Mouse (Mus musculus): ENCODE data around the gene Themis2. TPM values are rescaled to one million over a fixed set of nuclear protein-coding genes. Genes with fewer than 3 reads are reported as not detected.
A peak's percentile ranks its signal among the peaks of the same experiment; 100 is the strongest.
"Not testable (repeated sequence)": the region's sequence is repeated elsewhere in the genome, so short reads cannot be mapped to it uniquely, and the experiment has no call there.

The Themis2 gene
- polyA plus RNA-seq, 1 experiment from 2014 or later = 0.97 TPM

DNA sequence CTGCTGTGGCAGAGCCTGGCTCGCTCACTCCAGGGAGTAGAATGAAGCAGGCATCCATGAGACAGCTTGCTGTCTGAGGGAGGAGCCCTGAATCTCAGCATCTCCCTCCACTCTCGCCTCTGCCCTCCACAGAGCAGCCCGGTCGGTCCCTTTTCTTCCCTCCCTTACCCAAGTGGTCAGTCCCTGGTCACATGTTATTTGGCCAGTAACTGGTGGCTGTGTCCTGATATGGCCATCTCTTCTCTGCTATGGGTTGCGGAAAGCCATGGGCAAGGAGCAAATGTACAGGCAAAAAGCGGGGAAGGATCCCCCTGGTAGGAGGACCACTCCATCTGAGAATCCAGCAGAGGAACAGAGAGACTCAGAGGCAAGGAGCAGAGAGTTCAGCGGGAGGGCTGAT, 1.0 kb downstream of the Themis2 start:
- H3K9ac ChIP-seq = no peak overlapping the region
- H3K4me2 ChIP-seq (replicated peaks) = no peak overlapping the region
- no peak for ATAC-seq (ENCODE audit: low FRiP score, low read depth)
- H3K36me3 ChIP-seq = no peaks in the 10 kb centered on the region
- H3K4me1 ChIP-seq = no peaks in the 10 kb centered on the region
- 61% methylated on average over 7 of the region's 7 CpGs for WGBS
- H3K27me3 ChIP-seq = peaks cover 38% of the 10 kb centered on the region
- H3K9me3 ChIP-seq = no peaks in the 10 kb centered on the region
- no peak overlapping the region for H3K27ac ChIP-seq
- peak overlapping the region; percentile 40; the same call in 1 of the 2 replicates for H3K4me3 ChIP-seq

DNA sequence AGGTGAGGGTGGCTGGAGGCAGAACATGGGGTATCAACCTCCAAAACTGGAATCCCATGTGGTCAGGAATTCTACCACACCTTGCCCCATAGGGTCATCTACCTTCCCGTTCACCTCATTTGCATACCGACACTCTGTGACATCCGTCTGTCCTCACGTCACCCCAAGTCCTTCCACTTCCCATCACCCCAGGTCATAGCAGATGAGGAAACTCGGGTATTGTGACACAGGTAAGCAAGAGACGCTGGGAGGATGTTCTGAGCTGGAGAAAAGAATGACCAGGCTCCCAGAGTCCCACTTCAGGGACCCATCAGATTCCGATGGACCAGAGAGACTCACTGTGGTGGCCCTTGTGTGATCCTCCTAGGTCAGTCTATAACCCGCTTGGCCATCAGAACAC, 1.4 kb downstream of the Themis2 start:
- H3K4me2 ChIP-seq (replicated peaks) = no peak overlapping the region
- H3K9ac ChIP-seq = no peak overlapping the region
- no peaks in the 10 kb centered on the region for H3K4me1 ChIP-seq
- H3K9me3 ChIP-seq = no peaks in the 10 kb centered on the region
- no peak overlapping the region for H3K4me3 ChIP-seq
- no peaks in the 10 kb centered on the region for H3K36me3 ChIP-seq
- H3K27me3 ChIP-seq = peaks cover 38% of the 10 kb centered on the region
- no peak overlapping the region for H3K27ac ChIP-seq
- ATAC-seq (ENCODE audit: low FRiP score, low read depth) = no peak
- WGBS = 71% methylated on average over 8 of the region's 8 CpGs

DNA sequence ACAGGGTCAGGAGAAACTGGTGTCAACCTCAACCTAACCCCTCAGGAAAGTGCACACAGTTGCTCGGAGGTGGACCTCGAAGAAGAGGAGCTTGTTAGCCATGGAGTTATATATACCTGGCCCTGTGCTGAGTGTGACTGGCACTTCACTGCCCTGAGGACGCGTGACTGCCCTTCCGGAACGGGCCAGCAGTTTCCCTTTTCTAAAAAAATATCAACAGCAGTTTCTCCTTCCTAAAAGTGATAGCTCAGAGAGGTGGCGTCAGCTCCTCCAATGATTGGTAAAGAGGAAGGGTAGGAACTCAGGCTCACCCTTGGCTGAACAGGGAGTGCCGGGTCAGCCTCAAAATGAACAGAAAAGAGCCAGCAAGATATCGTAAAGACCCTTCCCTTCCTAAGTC, 2.2 kb downstream of the Themis2 start:
- no peak for ATAC-seq (ENCODE audit: low FRiP score, low read depth)
- Histone ChIP-seq H3K4me2 (replicated peaks) (no peak overlapping the region), H3K27me3 (peaks cover 38% of the 10 kb centered on the region), H3K9me3 (no peaks in the 10 kb centered on the region), H3K9ac (no peak overlapping the region), H3K27ac (no peak overlapping the region), H3K4me3 (no peak overlapping the region), H3K4me1 (no peaks in the 10 kb centered on the region), H3K36me3 (no peaks in the 10 kb centered on the region)
- WGBS = 75% methylated on average over 9 of the region's 9 CpGs

- not testable (repeated sequence) for H3K4me1 ChIP-seq; H3K4me3 ChIP-seq; H3K9me3 ChIP-seq; ATAC-seq (ENCODE audit: low FRiP score, low read depth); H3K36me3 ChIP-seq; H3K27ac ChIP-seq; H3K4me2 ChIP-seq (replicated peaks); H3K9ac ChIP-seq
- WGBS = 92% methylated on average over 8 of the region's 9 CpGs
- H3K27me3 ChIP-seq = peaks cover 38% of the 10 kb centered on the region
These were observed 2.7 kb downstream of the Themis2 start for GRCm38 (mm10) chr4:132793322-132794004.

DNA sequence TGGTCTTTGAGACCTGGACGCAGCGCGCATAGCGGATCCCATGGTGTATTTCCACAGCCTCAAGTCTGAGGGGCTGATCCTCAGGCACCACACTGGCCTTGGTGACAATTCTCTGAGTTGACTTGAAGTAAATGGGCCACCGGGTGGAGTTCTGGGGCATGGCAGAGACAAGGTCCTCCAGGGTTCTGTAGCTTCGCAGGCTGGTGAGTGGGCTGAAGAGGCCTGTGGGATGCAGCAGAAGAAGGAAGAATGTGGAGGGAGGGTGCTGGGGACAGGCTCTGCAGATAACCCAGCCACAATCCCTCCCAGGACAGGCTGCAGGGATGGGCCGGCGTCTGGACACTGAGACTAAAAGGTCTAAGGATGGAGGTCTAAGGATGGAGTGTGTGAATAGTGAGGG, 6.5 kb downstream of the Themis2 start:
- Histone ChIP-seq H3K27ac (no peak overlapping the region), H3K9me3 (no peaks in the 10 kb centered on the region), H3K4me1 (no peaks in the 10 kb centered on the region), H3K36me3 (no peaks in the 10 kb centered on the region), H3K9ac (no peak overlapping the region), H3K4me3 (no peak overlapping the region), H3K27me3 (peaks cover 10% of the 10 kb centered on the region), H3K4me2 (replicated peaks) (no peak overlapping the region)
- WGBS = 88% methylated on average over 8 of the region's 8 CpGs
- ATAC-seq (ENCODE audit: low FRiP score, low read depth) = no peak

- H3K27me3 ChIP-seq = no peaks in the 10 kb centered on the region
- no peak overlapping the region for H3K4me3 ChIP-seq
- H3K4me1 ChIP-seq = no peaks in the 10 kb centered on the region
- 89% methylated on average over 13 of the region's 13 CpGs for WGBS
- no peak overlapping the region for H3K4me2 ChIP-seq (replicated peaks)
- ATAC-seq (ENCODE audit: low FRiP score, low read depth) = no peak
- no peak overlapping the region for H3K9ac ChIP-seq
- no peak overlapping the region for H3K27ac ChIP-seq
- no peaks in the 10 kb centered on the region; the same call in 1 of the 2 replicates for H3K36me3 ChIP-seq
- no peaks in the 10 kb centered on the region for H3K9me3 ChIP-seq
These were observed 11.0 kb downstream of the Themis2 start for GRCm38 (mm10) chr4:132785228-132785627.

DNA sequence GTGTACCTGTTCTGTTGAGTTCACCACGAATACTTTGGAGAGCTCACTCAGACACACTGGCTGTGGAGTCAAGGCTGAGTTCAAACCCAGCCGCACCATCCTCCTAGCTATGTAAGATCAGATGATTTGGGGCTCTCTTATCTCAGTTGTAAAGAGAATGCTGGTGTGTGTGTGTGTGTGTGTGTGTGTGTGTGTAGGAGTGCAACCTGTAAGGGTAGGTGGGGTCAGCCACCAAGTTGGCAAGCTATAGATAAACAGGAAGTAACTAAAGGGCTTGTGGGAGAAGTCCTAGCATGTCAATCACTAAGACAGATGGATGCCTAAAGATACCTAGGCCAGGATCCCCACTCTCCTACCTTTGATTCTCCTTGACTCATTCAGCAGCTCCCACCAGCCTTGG, 12.5 kb downstream of the Themis2 start:
- no peak for ATAC-seq (ENCODE audit: low FRiP score, low read depth)
- Histone ChIP-seq H3K4me1 (no peaks in the 10 kb centered on the region), H3K9ac (no peak overlapping the region), H3K4me2 (replicated peaks) (no peak overlapping the region), H3K27me3 (no peaks in the 10 kb centered on the region), H3K4me3 (no peak overlapping the region), H3K9me3 (no peaks in the 10 kb centered on the region), H3K36me3 (peaks cover 10% of the 10 kb centered on the region), H3K27ac (no peak overlapping the region)
- 80% methylated on average over 2 of the region's 2 CpGs for WGBS

DNA sequence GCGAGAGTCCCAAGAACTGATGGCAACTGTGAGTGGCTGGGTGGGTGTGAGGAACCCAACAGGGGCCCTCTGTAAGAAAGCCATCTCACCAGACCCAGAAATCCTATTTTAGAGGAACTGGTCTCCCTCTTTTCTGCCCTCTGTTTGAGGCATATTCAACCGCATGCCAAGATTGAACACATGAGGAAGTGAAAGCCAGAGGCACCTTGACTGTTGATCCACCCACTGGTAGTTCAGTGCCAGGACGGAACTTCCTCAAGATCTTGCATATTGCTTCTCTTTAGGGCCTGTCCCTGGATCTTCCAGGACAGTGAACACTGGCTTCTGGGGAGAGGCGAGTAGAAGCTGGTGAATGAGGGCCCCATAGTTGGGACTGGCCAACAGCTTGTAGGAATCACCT, 15.9 kb downstream of the Themis2 start:
- Histone ChIP-seq H3K9me3 (no peaks in the 10 kb centered on the region), H3K4me1 (no peaks in the 10 kb centered on the region), H3K4me3 (no peak overlapping the region), H3K4me2 (replicated peaks) (no peak overlapping the region), H3K27me3 (no peaks in the 10 kb centered on the region), H3K9ac (no peak overlapping the region), H3K27ac (no peak overlapping the region; the same call in 1 of the 2 replicates), H3K36me3 (peaks cover 44% of the 10 kb centered on the region)
- no peak for ATAC-seq (ENCODE audit: low FRiP score, low read depth)
- 89% methylated on average over 4 of the region's 4 CpGs for WGBS

GRCm38 (mm10) chr4:132778562-132779201, 17.5 kb downstream of the Themis2 start:
- Histone ChIP-seq H3K9ac (no peak overlapping the region), H3K36me3 (peaks cover 59% of the 10 kb centered on the region), H3K27ac (no peak overlapping the region), H3K4me3 (no peak overlapping the region), H3K27me3 (no peaks in the 10 kb centered on the region), H3K9me3 (no peaks in the 10 kb centered on the region), H3K4me2 (replicated peaks) (no peak overlapping the region), H3K4me1 (no peaks in the 10 kb centered on the region)
- ATAC-seq (ENCODE audit: low FRiP score, low read depth) = no peak
- 90% methylated on average over 6 of the region's 6 CpGs for WGBS

GRCm38 (mm10) chr4:132776764-132777163, 19.4 kb downstream of the Themis2 start:
- peaks cover 78% of the 10 kb centered on the region for H3K36me3 ChIP-seq
- WGBS = 94% methylated on average over 5 of the region's 5 CpGs
- no peaks in the 10 kb centered on the region for H3K27me3 ChIP-seq
- no peak overlapping the region for H3K9ac ChIP-seq
- no peaks in the 10 kb centered on the region for H3K4me1 ChIP-seq
- H3K27ac ChIP-seq = no peak overlapping the region
- no peak for ATAC-seq (ENCODE audit: low FRiP score, low read depth)
- no peaks in the 10 kb centered on the region for H3K9me3 ChIP-seq
- H3K4me3 ChIP-seq = no peak overlapping the region
- no peak overlapping the region for H3K4me2 ChIP-seq (replicated peaks)

DNA sequence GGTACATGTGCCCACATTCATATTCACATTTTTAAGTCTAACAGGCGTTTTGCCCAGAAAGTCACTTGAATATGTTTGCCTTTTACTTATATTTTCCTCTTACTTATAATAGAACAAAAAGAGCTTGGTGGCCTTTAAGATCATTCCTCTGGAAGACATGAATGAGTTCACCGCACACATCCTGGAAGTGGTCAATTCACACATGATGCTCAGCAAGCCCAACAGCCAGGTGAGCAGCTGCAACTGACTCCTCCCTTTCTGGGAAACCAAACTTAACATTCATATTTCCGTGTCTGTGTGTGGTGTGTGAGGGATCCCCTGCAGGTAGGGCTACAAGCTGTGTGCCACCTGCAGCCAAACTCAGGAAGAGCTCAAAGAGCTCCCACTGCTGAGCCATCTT, 21.3 kb downstream of the Themis2 start:
- Histone ChIP-seq H3K27ac (no peak overlapping the region), H3K27me3 (no peaks in the 10 kb centered on the region), H3K9me3 (no peaks in the 10 kb centered on the region), H3K4me3 (no peak overlapping the region), H3K36me3 (peaks cover 95% of the 10 kb centered on the region), H3K4me2 (replicated peaks) (no peak overlapping the region), H3K4me1 (no peaks in the 10 kb centered on the region), H3K9ac (no peak overlapping the region)
- WGBS = 87% methylated on average over 3 of the region's 3 CpGs
- ATAC-seq (ENCODE audit: low FRiP score, low read depth) = no peak

- H3K36me3 ChIP-seq = peaks cover 66% of the 10 kb centered on the region
These were observed 24.4 kb downstream of the Themis2 start for GRCm38 (mm10) chr4:132771776-132772175.

More at GRCm38 (mm10) chr4:132771776-132772175, 24.4 kb downstream of the Themis2 start:
- Histone ChIP-seq H3K4me1 (peaks cover 10% of the 10 kb centered on the region), H3K9me3 (no peaks in the 10 kb centered on the region), H3K9ac (no peak overlapping the region), H3K27ac (no peak overlapping the region), H3K27me3 (no peaks in the 10 kb centered on the region), H3K4me2 (replicated peaks) (no peak overlapping the region), H3K4me3 (no peak overlapping the region)
- WGBS = 90% methylated on average over 9 of the region's 9 CpGs
- no peak for ATAC-seq (ENCODE audit: low FRiP score, low read depth)

Measured in limb, embryonic 13.5 days (tissue).